Mouse (Mus musculus): ENCODE measurements around the gene Gm20388.

Gene Gm20388

DNA sequence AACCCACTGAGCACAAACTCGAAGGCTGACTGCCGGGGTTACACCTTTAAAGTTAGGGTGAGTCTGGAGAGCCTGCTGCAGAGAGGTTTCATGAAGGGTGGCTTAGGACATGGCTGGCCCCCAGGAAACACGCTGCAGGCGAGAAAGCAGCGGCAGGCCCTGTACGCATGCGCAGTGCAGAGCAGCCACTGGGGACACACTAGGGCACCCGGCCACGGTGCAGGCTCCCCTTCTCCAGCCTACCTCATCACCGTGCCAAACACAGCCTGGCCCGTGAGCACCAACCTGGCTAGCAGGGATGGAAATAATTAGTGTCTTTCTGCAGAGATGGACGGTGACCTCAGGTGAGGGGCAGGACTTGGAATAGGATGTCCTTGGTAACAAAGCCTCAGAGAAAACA, 2175.4 kb downstream of the Gm20388 start:
- DNase-seq = no peak

DNA sequence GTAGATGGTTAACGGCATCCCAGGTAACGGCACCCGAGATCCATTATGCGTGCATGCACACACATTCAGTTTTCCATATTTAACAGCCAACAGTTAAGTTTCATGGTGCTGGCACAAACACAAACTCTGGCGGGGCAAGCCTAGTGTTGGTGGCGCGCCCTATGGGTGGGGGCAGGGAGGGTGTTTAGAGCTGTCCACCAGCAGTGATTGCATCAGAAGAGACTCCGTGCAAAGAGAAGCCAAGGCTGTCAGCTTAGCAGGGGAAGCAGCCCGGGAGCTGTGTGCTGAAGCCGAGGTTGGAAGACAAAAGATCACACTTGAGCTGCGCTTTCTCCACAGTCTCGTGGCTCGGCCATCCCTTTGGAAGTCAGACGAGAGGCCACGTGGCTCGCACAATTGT, 2178.0 kb downstream of the Gm20388 start:
- DNase-seq = peak; percentile 73

DNA sequence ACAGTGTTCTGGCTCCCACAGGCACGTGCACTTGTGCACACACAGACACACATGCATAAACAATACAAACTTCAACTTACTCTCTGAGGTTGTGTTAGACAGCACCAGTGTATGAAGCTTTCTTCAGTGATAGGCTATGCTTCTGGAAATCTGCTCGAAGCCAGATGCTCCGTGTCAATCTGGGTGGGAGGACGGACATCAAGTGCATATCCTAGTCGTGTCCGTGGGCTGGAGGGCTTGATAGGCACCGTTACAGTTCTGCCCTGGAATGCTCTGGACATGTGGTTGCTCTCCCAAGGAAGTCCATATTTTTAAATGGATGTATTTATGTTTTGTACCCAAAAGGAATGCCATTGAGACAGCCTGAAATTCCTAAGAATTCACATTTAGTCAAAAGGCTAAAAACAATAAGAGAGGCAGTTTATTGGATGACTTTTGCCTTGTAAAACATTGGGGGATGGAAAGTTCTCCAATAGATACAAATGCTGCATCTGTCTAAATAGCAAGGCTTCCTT, 2178.6 kb downstream of the Gm20388 start:
- DNase-seq = no peak

GRCm38 (mm10) chr8:122092476-122092875, 2181.8 kb downstream of the Gm20388 start:
- peak; percentile 49 for DNase-seq

- no peak for DNase-seq
Measured at GRCm38 (mm10) chr8:122098766-122099165, 2188.1 kb downstream of the Gm20388 start.

DNA sequence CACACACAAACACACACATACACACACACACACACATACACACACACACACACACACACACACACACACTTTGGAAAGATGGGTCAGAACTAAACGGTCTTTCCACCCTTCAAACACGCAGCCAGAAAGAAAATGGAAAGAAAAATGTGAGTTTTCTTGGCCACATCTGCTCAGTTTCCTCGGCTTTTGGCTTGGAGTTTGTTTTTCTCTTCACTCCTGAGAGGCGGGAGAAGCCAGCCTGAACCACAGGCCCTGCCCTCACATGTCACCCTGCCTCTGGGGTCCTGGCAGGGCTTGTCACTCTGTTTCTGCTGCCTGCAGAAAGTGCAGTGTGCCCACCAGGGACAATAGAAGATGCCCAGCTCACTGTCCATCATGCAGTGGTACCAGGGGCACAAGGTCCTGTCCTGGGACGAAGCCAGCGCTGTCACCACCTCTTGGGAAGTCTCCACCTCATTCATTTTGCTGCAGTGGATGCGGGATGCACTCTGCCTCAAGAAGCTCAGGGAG, 2189.1 kb downstream of the Gm20388 start:
- DNase-seq = peak; percentile 69

DNA sequence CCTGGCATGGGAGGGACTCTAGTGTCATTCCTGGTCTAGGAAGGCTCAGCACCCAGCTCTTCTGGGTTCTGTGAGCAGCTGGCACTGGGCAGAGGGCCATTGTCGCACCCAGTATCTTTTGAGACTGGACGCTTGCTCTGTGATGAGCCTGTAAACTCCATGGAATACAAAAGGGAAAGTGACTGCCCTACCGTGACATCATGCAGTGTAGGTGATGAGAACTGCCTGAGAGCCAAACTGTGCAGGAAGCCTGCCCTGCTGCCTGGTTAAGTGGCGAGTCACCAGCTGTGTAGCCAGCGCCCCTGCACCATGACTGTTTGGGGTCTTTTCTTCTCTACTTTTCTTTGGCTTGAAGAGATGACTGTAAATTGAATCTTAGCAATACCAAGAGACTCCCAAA, 2191.2 kb downstream of the Gm20388 start:
- DNase-seq = no peak

DNA sequence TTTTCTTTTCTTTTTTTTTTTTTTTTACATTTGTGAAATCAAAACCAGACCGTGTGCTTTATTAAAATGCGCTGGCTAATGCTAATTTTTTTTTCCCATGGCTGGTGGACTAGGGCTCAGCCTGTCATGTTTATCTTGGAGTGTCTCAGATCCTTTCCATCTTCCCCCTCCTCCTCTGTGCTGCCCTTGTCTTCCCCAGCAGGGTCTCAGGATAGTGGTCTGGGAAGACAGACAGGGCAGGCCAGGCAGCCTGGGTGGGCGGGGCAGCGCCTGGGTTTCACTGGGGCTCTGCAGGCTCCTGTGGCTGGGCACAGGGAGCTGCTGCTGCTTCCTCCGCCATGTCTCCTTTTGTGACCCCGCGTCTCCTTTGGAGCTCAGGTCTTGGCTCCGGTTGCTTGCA, 2191.6 kb downstream of the Gm20388 start:
- DNase-seq = no peak

- no peak for DNase-seq
Measured at GRCm38 (mm10) chr8:122103241-122103640, 2192.6 kb downstream of the Gm20388 start.

- no peak for DNase-seq
Measured at GRCm38 (mm10) chr8:122104658-122105057, 2194.0 kb downstream of the Gm20388 start.

- DNase-seq = peak; percentile 87
Measured at GRCm38 (mm10) chr8:122106270-122106669, 2195.6 kb downstream of the Gm20388 start.

GRCm38 (mm10) chr8:122110240-122110866, 2199.7 kb downstream of the Gm20388 start:
- DNase-seq = peak; percentile 49

DNA sequence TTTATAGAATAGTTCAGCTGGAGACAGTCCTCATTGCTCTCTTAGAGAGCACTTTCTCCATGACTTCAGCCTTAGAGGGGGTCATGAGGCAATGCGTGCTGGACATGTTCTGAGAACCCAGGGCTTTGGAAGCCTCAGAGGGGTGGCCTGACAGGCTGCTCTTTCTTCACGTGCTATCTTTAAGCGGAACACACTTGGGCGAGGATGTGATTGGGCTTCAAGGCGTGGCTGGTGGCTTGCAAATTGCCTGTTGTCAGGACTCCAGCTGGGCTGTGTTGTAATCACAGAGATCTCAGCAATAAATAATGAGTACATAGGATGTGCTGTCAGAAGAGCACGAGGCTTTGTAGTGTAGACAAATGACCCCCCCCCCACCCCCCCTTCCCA, 2200.2 kb downstream of the Gm20388 start:
- peak; percentile 79 for DNase-seq

GRCm38 (mm10) chr8:122111745-122112144, 2201.1 kb downstream of the Gm20388 start:
- DNase-seq = no peak

- DNase-seq = peak; percentile 62
Measured at GRCm38 (mm10) chr8:122112264-122112965, 2201.8 kb downstream of the Gm20388 start.

- no peak for DNase-seq
Measured at GRCm38 (mm10) chr8:122114890-122115289, 2204.2 kb downstream of the Gm20388 start.

GRCm38 (mm10) chr8:122116716-122117357, 2206.2 kb downstream of the Gm20388 start:
- no peak for DNase-seq

- DNase-seq = peak; percentile 76
Measured at GRCm38 (mm10) chr8:122118097-122118496, 2207.5 kb downstream of the Gm20388 start.

DNA sequence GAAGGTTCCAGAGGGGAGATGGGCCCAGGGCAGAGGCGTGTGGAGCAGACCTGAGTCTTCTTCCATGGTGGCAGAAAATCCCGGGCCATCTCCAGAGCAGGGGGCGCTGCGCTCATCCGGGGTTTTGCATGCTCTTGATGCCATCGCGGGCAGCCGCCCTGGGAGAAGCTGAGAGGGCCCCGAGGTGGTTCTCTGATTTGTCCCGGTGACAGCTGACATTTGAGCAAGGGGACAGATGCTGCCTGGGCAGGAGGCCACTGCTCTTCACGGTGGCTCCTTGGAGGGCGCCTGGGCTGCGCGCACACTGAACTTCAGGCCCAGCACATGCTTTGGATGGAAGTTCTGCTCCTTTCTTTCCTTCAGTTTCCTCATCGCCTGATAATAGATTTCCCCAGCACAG, 2207.9 kb downstream of the Gm20388 start:
- no peak for DNase-seq

DNA sequence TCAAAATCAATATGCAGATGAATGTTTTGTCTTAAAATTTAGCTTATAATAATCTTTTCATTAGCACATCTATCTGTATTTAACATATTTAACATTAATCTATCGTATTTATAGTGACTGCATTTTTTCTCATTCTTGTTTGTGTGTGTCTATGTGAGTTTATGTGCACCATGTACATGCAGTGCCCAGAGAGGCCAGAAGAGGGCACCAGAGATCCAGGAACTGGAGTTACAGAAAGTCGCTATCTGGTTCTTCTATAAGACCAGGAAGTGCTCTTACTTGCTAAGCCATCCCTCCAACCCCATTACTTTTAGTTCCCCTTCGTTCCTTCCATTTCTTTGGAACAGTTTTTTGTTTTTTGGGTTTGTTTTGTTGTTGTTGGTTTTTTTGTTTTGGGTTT, 2213.7 kb downstream of the Gm20388 start:
- no peak for DNase-seq

- DNase-seq = no peak
Measured at GRCm38 (mm10) chr8:122126659-122127058, 2216.0 kb downstream of the Gm20388 start.

DNA sequence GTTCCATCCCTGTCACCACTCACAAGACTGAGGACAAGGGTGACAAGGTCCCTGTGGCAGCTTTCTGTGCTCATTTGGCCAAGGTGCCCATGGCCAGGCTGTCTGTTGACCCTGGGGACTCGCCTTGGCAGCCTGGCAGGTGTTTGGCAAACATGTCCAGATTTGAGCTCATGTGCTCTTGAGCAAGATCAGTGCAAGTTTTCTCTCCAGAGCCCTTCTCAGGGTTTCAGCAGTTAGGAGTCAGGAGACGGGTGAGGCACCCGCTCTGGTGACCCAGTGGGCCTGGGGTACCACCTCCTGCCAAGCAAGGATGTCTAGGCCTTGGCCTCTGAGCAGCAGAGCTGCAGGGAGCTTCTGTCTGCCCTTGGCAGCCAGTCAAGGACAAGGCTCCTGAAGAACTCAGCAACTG, 2223.5 kb downstream of the Gm20388 start:
- DNase-seq = no peak

DNA sequence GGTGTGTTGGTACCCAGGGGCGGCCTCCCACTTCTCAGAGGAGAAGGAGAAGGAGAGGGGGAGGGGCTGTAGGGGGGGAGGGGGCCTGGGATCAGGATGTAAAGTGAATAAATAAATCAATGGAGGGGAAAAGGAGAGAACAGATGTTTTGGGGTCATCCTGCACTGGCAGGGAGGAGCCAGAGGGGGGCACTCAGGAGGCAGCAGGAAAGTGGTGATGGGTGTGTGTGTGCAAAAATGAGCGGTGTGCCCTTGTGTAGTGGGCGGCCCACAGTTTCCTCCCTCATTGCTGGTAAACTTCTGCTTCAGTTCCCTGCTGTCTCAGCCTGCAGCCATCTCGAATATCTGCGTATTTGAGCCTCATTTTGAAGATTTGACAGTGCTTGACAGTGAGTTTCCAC, 2224.9 kb downstream of the Gm20388 start:
- DNase-seq = no peak

- peak; percentile 94 for DNase-seq
Measured at GRCm38 (mm10) chr8:122139784-122140183, 2229.1 kb downstream of the Gm20388 start.
